Mouse (Mus musculus) left cerebral cortex, postnatal 14 days (tissue): ENCODE measurements around the gene 6030468B19Rik. TPM values are rescaled to one million over a fixed set of nuclear protein-coding genes. Genes with fewer than 3 reads are reported as not detected.
"Not testable (repeated sequence)": the region's sequence is repeated elsewhere in the genome, so short reads cannot be mapped to it uniquely, and the experiment has no call there.

Source experiments
- DNase-seq, 2 experiments: peaks; one replicate each; pipeline ENCODE4 v3.0.0; 2021 to 2022; ENCODE audit warnings: low spot score in 2 of 2, mixed read lengths in 1 of 2
- intact Hi-C: fragments of 180-260 bp; cut with DNase I; formaldehyde crosslinking; loops from one replicate; pipeline ENCODE4 v1.15.1; 2025
- total RNA-seq, 2 experiments: library from RNA; stranded (reverse); gene quantifications; 2 replicates each; pipeline ENCODE4 v1.2.3; 2021

Gene 6030468B19Rik
- total RNA-seq, 2 experiments from 2014 or later, result not detected

DNA sequence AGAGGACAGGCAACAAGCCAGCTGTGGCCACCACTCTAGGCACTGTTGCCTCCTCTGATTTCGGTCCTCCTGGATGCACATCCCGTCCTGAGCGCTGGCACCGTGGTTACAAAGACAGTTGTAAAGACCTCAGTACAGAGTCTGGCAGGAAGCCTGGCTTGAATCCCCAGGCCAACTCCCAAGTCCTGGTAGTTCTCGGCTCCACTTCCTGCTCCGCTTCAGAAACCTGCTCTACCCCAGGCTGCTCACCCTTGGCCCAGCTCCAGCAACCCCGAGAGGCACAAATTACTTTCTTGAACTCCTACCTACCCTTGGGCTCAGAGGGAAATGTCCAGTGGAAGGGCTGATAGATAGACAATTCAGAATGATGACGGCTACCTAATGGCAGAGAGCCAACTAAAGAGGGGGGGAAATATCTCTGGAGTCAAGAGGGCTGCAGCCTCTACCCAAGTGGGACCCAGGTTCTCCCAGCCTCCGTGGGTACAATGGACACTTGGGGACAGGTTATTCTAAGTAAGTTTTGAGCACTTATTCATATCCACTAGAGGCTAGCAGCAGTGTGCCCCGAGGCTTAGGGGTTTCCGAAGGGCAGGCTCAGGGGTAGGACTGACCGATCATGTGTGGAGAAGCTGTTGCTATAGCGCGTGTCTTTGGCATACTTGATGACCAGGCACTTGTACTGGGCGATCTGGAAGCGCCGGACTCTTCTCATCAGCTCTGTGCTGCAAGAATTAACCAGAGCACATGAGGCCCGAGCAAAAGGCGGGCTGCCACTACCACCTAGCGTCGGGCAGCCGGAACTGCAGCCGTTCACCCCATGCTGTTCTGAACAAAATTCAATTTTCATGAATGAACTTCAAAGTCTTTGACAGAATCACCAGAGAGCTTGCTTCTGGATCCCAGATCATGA, 26.9 kb downstream of the 6030468B19Rik start:
- DNase-seq, result peak; percentile 88
- intact Hi-C loops, result loop anchor here (2.0 to 5.0 kb wide), 5 partner anchors 34 to 457 kb away; no protein-coding TSS in a partner anchor

GRCm38 (mm10) chr11:117825333-117826101, 28.1 kb downstream of the 6030468B19Rik start, which contains the start of the genes Afmid and Tk1:
Gene Afmid, plus strand, starts transcription at chr11:117825924.
Gene Tk1, minus strand, starts transcription at chr11:117826092.
- DNase-seq, result peak; percentile 64 to 71
- intact Hi-C loops, result loop anchor here (2.0 kb wide), 1 partner anchor 35 kb away; no protein-coding TSS in a partner anchor

GRCm38 (mm10) chr11:117826164-117826563, 28.7 kb downstream of the 6030468B19Rik start:
- no peak for DNase-seq
- intact Hi-C loops, result no loop called here

GRCm38 (mm10) chr11:117826916-117827315, 29.5 kb downstream of the 6030468B19Rik start:
- intact Hi-C loops, result no loop called here
- no peak for DNase-seq

- DNase-seq, result no peak
These were observed 29.9 kb downstream of the 6030468B19Rik start for GRCm38 (mm10) chr11:117827386-117827785.

DNA sequence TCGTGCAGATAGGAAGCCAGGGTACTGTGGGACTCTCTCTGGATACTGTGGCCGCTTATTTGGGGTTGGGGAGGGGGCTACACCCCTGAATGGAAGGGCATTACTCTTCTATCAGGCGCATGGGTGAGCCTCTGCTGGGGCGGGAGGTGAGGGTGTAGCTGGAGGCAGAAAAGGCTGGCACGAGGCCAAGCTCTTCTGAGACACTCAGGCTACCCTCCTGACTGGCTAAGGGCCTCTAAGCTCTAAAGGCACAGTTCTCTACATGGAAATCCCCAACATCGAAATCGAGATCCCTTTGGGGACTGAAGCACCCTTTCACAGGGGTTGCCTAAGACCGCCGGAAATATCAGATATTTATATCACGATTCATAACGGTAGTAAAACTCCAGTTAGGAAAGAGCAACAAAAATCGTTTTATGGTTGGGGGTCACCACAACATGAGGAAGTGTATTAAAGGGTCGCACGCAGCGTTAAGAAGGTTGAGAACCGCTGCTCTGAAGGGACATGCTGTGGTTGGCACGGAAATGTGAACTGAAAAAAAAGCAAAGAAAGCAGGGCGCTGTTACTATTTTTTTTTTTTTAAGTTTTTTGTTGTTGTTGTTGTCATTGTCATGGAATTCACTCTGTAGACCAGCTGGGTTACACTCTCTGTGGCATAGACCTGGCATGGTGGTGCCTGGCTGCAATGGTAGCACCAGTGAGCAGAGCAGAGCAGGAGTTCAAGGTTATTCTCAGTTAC, 30.9 kb downstream of the 6030468B19Rik start:
- intact Hi-C loops, result no loop called here
- DNase-seq, result no peak

More at GRCm38 (mm10) chr11:117827386-117827785, 29.9 kb downstream of the 6030468B19Rik start:
- intact Hi-C loops, result no loop called here

GRCm38 (mm10) chr11:117828888-117829604, 31.6 kb downstream of the 6030468B19Rik start:
- intact Hi-C loops, result no loop called here
- peak in 1 of 2 experiments; percentile 38 for DNase-seq

DNA sequence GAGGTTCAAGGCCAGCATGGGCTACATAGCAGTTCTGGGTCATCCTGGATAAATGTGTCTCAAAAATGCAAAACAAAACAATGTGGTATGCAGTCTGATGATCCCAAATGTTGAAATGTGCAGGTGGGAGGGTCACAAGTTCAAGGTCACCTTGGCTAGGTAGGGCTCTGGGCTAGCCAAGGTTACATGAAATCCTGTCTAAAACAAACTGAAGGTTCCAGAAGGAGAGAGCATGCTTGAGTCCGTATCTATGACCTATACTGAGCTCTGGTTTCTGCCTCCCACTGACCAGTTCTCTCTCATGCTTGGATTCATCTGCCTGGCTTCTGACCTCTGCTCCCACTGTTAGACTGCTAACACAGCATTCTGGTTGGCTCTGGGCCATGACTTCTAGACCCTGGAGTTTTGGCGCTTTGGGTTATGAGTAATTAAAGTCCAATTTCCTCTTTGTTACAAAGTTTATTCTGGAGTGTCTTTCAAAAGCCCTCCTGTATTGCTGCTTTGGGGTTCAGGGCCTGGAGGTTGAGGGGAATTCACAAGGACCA, 32.3 kb downstream of the 6030468B19Rik start:
- intact Hi-C loops, result no loop called here

GRCm38 (mm10) chr11:117830401-117830800, 32.9 kb downstream of the 6030468B19Rik start:
- DNase-seq, result no peak
- intact Hi-C loops, result no loop called here

More for the DNA sequence above, 32.3 kb downstream of the 6030468B19Rik start:
- no peak for DNase-seq

GRCm38 (mm10) chr11:117832086-117832969, 34.9 kb downstream of the 6030468B19Rik start:
- intact Hi-C loops, result no loop called here
- DNase-seq, result peak; percentile 71 to 79

- DNase-seq, intact Hi-C loops: not testable (repeated sequence)
These were observed 36.0 kb downstream of the 6030468B19Rik start for GRCm38 (mm10) chr11:117833509-117833908.

GRCm38 (mm10) chr11:117834086-117834485, 36.6 kb downstream of the 6030468B19Rik start:
- DNase-seq, result no peak
- intact Hi-C loops, result no loop called here

DNA sequence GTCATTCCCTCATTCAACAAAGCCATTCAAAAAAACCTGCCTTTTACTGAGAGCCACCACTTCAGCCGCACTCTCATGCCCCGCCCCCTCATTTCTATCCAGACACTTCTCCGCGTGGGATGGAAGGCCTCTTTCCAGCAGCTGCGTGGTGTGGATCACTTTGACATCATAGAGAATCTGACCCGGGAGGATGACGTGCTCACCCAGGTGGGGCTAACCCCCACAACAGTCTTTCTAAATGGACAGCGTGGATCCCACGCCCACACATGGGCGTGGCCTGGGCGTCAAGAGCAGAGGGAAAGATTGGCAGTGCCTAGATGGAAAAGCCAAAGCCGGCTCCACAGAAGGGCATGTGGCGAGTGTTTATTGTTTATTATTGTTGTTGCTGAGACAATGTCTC, 38.8 kb downstream of the 6030468B19Rik start:
- intact Hi-C loops, result no loop called here
- peak; percentile 51 to 78 for DNase-seq

DNA sequence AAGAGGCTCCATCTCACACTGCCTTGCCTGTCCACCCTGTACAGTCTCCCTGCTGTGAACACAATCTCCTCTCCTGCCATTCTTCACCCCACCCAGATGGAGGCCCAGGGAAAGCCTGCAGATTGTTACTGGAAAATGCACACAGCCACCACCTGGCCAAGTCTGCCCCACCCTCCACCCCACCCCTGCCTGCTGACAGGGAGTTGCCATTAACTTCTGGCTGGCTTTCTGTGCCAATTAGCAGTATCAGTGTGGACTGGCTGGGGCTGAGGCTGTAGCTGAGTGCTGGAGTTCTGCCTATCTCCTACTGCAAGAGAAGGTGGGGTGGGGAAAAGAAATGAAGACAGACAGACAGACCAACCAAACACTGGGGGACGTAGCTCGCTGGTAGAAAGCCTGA, 41.1 kb downstream of the 6030468B19Rik start:
- intact Hi-C loops, result no loop called here
- DNase-seq, result no peak

DNA sequence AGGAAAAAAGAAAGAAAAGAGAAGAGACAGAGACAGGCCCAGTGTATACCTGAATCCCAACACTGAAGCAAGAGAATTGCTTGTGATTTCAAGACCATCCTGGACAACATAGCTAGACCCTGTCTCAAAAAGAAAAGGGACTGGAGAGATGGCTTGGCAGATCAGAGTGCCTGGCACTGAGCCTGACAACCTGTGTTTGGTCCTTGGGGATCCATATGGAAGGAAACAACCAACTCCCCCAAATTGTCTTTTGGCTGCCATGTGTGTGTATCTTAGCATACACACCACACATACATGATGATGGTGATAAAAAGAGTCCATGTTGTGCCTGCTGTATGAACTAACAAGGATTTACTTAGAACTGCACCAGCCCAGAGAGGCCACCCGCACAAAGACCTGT, 41.6 kb downstream of the 6030468B19Rik start:
- no peak for DNase-seq
- intact Hi-C loops, result no loop called here

DNA sequence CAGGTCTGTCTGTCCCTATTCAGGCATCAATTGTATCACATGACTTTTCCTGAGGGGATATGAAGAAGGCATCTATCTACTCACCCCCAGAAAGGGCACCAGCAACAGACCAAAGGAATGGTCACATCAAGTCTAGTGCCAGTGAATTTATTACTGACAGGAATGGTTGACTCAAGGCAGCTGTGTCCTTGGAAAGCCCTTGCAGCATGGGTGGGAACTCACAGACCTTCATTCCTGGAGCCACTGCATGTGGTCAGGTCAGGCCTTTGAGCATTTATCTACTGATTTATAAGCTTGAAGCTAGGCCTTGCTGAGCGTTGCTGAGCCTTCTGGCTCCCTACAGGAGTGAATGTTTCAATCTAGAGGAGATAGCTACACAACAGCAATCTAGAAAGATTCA, 43.5 kb downstream of the 6030468B19Rik start:
- DNase-seq, result no peak
- intact Hi-C loops, result no loop called here

DNA sequence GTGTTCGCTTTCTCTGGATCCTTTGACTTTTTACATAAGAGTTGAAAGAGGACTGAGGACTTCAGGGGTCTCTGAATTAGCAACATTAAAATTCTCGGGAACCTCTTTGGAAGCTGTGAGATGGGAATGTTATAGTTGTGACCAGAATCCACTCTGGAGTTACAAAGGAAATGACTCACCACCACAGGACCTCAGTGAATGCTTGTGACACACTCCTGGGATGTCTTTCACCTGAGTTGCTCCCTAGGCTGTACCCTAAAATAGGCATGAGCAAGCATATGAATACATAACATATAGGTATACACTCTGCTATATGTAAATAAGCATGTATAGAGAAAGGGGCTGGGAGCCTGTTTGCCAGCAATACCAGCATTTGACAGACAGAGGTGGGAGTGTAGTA, 46.0 kb downstream of the 6030468B19Rik start:
- DNase-seq, result no peak

More for the DNA sequence above, 46.0 kb downstream of the 6030468B19Rik start:
- intact Hi-C loops, result no loop called here
